Mouse (Mus musculus): ENCODE data around the gene Rreb1.

DNA sequence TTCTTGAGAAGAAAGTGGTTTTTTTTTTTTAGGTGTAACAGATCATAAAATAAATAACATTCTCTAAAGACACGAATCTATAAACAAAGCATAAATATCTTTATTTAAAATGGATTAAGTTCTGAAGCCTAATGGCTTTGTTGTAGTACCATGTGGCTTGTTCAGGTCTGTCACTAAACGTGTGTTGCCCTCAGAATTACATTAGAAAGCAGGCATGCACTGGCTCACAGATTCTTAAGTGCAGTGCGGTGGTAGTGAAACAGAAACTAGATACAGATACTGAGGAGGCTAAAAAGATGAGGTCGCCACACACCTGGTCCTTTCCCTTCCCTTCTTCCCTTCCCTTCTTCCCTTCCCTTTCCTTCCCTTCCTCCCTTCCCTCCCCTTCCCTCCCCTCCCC is 75.2 kb downstream of the Rreb1 start:
- TF ChIP-seq CTCF (IDR thresholded peaks at IDR 0.05; ENCODE audit: control insufficient read depth, insufficient read depth, insufficient replicate concordance, low read depth, low read length): no peak
- no peak for TF ChIP-seq POLR2A (IDR thresholded peaks at IDR 0.05; ENCODE audit: control insufficient read depth, low read depth, low read length)
